Mouse (Mus musculus) kidney, postnatal 36 days (tissue): ENCODE results near the gene Smyd2.

Experiments
- DNase-seq, 2 experiments: peaks; one replicate each; pipeline ENCODE4 v3.0.0; 2021 to 2022; ENCODE audit warnings: mixed read lengths in 2 of 2

Smyd2 gene

GRCm38 (mm10) chr1:189870539-189870938, 51.6 kb downstream of the Smyd2 start:
- no peak for DNase-seq

- DNase-seq, result peak in 1 of 2 experiments; percentile 59
Measured at GRCm38 (mm10) chr1:189869651-189870270, 52.4 kb downstream of the Smyd2 start.

- peak in 1 of 2 experiments; percentile 53 for DNase-seq
Measured at GRCm38 (mm10) chr1:189868036-189868435, 54.1 kb downstream of the Smyd2 start.

GRCm38 (mm10) chr1:189867497-189867896, 54.7 kb downstream of the Smyd2 start:
- peak; percentile 69 to 73 for DNase-seq

- DNase-seq, result peak in 1 of 2 experiments; percentile 37
Measured at GRCm38 (mm10) chr1:189867034-189867433, 55.1 kb downstream of the Smyd2 start.

- no peak for DNase-seq
Measured at GRCm38 (mm10) chr1:189866621-189867020, 55.5 kb downstream of the Smyd2 start.

GRCm38 (mm10) chr1:189864846-189865560, 57.2 kb downstream of the Smyd2 start:
- DNase-seq, result no peak

GRCm38 (mm10) chr1:189864301-189864700, 57.9 kb downstream of the Smyd2 start:
- DNase-seq, result peak in 1 of 2 experiments; percentile 48

GRCm38 (mm10) chr1:189863727-189864126, 58.4 kb downstream of the Smyd2 start:
- no peak for DNase-seq

- DNase-seq, result no peak
Measured at GRCm38 (mm10) chr1:189860942-189861315, 61.2 kb downstream of the Smyd2 start.

GRCm38 (mm10) chr1:189860112-189860941, 61.8 kb downstream of the Smyd2 start:
- peak in 1 of 2 experiments; percentile 39 for DNase-seq

GRCm38 (mm10) chr1:189858377-189858776, 63.8 kb downstream of the Smyd2 start:
- DNase-seq, result no peak

GRCm38 (mm10) chr1:189855739-189856138, 66.4 kb downstream of the Smyd2 start:
- DNase-seq, result no peak

GRCm38 (mm10) chr1:189854646-189855045, 67.5 kb downstream of the Smyd2 start:
- no peak for DNase-seq

- no peak for DNase-seq
Measured at GRCm38 (mm10) chr1:189852456-189852855, 69.7 kb downstream of the Smyd2 start.

- no peak for DNase-seq
Measured at GRCm38 (mm10) chr1:189852051-189852450, 70.1 kb downstream of the Smyd2 start.

- DNase-seq, result no peak
Measured at GRCm38 (mm10) chr1:189849550-189849949, 72.6 kb downstream of the Smyd2 start.

- DNase-seq, result no peak
Measured at GRCm38 (mm10) chr1:189846319-189846718, 75.8 kb downstream of the Smyd2 start.

GRCm38 (mm10) chr1:189834166-189834565, 88.0 kb downstream of the Smyd2 start:
- no peak for DNase-seq

- peak; percentile 35 to 45 for DNase-seq
Measured at GRCm38 (mm10) chr1:189833351-189833750, 88.8 kb downstream of the Smyd2 start.

GRCm38 (mm10) chr1:189830797-189831232, 91.3 kb downstream of the Smyd2 start:
- DNase-seq, result peak; percentile 42 to 46
